Mouse (Mus musculus) c-Kit-negative CD71-positive TER-119-positive erythroid progenitor cells, embryonic 14.5 days (primary cell): ENCODE measurements around the gene Far1.

Source experiments
- DNase-seq: peaks from one replicate; pipeline ENCODE4 v3.0.0-alpha.2; 2013; ENCODE audit warnings: low read depth, low spot score

Far1 gene

DNA sequence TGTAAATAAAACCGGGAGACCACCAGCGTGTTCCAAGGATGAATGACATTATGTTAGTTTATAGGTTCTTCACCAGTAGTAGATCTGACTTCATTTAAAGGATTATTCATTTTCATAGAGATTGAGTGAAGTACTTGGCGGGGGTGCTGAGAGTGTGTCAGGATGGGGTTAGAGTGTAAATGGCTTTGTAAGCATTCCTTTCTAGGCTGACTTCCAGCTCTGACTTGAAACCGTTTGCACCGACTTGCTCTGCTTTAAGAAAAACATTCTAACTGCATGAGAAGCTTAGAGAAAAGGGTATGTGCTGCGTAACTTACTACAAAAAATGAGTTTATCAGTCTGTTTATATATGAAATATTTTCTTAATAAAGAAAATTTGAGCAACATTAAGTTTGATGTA, 57.5 kb downstream of the Far1 start:
- DNase-seq, result no peak

DNA sequence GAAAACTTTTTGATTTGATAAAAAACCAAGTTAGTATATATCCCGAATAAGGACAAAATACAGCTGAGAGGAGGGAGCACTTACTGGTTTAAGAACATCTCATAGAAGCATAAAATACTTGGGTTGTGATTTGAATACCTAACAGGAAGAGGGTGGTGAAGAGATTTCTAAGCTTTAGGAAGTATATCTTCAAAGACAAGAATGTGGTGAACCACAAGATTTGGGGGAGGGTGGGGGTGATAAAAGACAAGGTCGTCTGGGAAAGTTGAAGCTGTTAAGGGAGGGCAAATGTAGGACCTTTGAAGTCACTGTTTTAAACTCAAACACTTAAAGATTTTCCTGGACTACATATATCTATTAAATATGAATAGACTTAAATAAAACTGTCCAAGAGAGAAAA, 59.1 kb downstream of the Far1 start:
- no peak for DNase-seq

- DNase-seq, result no peak
Measured at GRCm38 (mm10) chr7:113582111-113582510, 68.5 kb downstream of the Far1 start.

DNA sequence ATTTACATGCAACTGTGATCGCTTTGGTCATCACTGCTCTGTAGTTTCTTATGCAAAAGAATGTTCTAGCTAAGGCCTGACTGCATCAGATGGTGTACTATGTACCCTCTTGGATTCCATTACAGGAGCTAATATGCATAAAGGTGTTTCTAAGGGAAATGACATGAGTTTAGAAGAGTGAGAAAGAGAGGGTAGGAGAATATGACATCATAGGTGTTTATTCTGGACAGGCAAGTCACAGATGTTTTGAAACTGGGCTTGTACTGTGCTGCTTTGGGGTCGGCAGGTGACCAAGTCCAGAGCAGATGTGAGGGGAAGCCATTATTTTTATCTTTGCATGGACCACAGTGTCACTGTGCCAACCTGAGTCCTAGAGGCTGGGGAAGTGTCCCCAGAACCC, 75.6 kb downstream of the Far1 start:
- DNase-seq, result no peak

DNA sequence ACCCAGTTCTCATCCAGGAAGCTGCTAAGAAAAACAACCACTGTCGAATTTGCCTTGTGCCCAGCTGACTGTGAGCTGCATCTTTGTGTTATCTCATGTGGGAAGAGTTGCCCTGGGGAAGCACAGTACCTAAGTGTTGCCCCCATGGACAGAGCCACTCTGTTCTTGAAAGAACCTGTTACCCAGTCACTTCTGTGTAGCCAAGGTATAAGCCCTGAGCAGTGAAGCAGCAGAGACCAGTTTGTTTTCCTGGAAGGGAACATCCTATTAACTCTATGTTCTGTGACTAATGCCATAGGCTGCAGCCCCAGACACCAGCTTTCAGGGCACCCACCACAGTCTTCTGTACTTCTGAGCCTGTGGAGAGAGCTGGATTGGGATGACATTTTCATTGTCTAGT, 76.7 kb downstream of the Far1 start:
- DNase-seq, result no peak

DNA sequence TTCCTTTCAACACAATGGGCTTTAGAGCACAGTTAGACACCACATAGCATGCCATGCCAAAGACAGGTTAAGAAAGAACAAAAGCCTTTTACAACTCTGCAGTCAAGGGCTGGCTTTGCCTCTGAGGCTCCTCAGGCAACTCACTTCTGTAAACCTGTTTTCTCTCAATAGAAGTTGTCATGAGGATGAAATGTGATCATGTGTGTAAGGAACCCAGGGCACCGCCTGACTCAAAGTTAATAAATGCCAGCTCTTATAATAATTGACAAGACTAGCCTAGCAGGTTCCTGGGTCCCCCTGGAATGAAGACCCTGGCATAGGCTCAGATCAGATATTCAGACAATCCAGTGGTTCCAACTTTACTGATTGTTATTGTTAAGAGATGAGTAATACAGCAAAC, 77.5 kb downstream of the Far1 start:
- DNase-seq, result no peak

DNA sequence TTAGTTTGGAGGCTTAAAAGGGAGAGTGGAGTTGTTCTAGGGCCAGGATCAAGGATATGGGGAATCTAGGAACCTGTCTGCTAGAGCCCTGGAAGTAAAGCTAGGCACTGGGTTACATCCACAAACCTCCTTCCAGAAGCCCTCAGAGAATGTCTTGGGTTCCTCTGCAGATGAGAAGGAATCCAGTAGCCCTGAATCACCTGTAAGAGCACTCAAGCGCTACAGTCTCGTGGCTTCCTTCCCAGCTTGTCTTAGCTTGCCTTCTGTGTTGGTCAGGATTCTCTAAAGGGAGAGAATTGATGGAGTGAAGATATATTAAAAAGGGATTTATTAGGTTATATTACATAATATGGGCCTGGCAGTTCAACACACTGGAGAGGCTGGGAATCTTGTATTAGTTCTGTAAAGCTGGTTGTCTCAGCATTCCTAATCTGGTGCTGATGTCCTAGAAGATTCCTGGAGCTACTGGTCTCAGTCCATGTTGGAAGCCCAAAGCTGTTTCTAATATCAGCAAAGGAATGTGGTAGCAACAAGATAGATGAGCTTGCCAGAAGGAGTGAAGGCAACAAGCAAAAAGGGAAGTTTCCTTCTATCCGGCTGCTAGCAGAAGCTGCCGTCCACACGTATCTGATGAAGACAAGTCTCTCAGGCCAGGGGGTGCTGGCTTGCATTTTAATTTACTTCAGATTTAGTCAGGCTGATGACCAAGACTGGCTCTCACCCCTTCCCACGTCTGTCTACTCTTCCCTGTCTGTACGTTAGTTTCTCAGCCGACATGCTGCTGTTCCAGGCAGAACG, 78.1 kb downstream of the Far1 start:
- no peak for DNase-seq

DNA sequence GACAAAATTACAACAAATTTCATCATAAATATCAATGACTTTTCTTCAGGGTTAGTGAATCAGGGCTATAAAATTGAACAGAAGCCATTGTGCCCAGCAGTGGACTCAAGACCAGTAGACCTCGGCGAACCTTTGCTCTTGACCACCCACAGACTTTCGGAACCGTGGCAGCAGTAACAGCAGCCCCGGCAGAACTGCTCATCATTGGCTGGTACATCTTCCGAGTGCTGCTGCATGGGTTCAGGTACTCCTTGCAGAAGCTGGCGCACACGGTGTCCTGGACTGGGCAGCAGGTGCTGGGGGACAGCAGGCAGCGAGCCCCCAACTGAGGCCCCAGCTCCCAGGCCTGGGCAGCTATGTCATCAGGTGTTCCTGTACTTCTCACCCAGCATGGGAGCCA, 79.1 kb downstream of the Far1 start:
- DNase-seq, result no peak

- DNase-seq, result no peak
Measured at GRCm38 (mm10) chr7:113594363-113594762, 80.7 kb downstream of the Far1 start.

GRCm38 (mm10) chr7:113597231-113597630, 83.6 kb downstream of the Far1 start:
- DNase-seq, result no peak

- DNase-seq, result no peak
Measured at GRCm38 (mm10) chr7:113601803-113602202, 88.2 kb downstream of the Far1 start.

GRCm38 (mm10) chr7:113607928-113608327, 94.3 kb downstream of the Far1 start:
- no peak for DNase-seq

DNA sequence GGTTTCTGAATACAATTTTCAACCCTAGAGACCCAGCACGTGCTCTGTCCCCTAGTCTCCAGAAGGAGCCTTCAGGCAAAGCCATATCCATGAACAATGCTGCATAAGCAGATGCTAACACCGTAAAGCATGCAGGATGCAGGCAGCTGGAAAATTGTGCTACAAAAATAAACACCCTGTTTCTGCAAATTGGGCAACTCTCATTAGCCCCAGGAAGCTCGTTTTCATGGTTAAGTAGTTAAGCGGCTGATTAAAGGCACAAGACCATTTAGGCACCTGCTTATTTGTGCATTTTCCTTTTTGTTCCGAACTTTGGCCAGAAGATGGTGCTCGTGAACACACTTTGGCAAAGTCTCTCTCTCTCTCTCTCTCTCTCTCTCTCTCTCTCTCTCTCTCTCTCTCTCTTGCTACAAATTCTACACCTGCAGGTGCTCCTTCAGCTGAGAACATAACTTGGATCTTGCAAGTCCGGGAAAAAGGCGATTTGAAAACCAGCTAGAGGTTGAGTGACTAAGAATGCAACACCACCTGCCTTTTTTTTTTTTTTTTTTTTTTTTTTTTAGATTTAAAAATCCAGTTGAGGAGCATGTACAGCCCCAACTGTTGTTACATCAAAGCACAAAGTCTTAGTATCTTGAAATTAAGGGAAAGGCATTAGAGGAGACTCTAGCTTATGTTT, 95.5 kb downstream of the Far1 start:
- no peak for DNase-seq

DNA sequence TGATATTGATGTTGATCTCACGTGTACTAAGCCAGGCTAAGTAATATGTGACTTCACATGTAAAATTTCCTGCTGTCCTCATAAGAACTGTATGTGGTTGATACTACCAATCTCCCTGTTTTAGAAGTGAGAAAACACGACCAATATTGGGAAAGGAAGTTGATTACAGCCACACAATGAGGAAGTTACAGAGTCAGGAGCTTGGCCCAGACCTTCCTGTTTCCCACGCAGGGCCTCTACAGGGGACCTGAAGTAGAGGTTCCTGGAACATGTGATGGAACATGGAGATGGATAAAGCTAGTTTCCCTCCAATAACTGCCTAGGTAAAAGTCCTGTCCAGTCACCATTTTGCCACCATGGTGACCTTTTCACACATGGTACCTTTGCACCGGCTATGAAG, 99.0 kb downstream of the Far1 start:
- no peak for DNase-seq

GRCm38 (mm10) chr7:113614198-113614927, 100.7 kb downstream of the Far1 start:
- no peak for DNase-seq

GRCm38 (mm10) chr7:113619166-113619565, 105.5 kb downstream of the Far1 start:
- DNase-seq, result no peak

DNA sequence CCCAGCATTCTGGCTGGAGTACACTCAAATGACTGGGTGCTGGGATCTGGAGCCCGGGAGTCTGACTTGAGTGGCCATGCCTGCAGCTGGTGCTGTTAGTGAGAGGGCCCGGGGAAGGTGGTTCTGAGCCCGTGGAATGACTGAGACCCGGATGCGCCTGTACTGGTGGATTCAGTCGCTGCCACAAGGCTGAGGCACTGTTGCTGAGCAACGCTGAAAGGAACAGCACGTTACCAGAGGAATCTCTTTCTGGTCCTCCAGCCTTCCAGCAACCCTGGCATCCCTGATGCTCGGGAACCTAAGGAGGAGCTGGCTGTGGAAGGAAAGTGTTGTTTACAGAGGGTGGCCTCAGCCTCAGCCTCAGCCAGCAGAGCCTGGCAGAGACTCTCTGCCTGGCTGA, 106.1 kb downstream of the Far1 start:
- DNase-seq, result no peak
